Mouse (Mus musculus) left cerebral cortex, adult 8-10 months (tissue): ENCODE measurements at regions not wholly inside any gene's neighbourhood (a gene's known extent, or its start where the extent isn't known, plus 50 kb on each side); places are given as distances from the start of the nearest gene placed in this dataset.

Experiments
- DNase-seq, 2 experiments: peaks; one replicate each; pipeline ENCODE4 v3.0.0; 2022; ENCODE audit warnings: low spot score in 2 of 2

- DNase-seq = no peak
Observed at GRCm38 (mm10) chr4:68179551-68179950, 774.6 kb downstream of the Brinp1 start.

DNA sequence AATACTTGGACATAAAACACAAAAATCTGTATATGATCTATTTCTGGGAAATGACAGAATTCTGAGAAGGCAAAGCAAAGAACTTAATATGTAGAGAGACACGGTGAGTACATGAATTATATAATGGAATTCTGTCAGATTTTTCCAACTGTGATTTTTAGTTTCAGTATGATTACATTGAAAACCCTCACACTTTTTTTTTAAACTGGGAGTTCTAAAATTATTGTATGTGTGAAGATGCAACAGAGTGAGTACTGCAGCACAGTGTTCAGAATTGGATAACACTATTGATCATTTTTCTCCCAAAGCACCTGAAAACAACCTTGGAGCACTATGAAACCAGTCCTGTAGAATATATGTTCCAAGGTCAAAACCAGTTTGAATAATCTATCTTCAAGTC, 797.7 kb downstream of the Brinp1 start:
- DNase-seq = no peak

- no peak for DNase-seq
Observed at GRCm38 (mm10) chr4:68148483-68149069, 805.6 kb downstream of the Brinp1 start.

DNA sequence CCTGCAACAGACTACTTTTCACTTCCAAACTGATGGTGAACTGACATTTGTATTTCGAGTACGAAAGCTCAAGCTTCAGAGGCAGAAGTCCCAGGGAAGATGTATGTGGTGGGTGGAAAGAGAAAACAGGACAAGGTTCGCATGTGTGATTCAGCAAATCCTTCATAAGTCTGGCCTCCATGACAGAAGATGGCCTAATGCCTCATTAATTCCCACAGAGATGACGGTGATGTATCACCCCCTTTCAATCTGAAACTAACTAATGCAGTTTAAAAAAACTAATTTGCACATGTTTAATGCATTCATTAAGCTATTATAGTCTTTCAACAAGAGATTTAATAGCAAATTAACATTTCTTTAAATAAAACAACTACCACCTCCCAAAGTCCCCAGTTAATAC, 826.1 kb downstream of the Brinp1 start:
- DNase-seq = no peak

DNA sequence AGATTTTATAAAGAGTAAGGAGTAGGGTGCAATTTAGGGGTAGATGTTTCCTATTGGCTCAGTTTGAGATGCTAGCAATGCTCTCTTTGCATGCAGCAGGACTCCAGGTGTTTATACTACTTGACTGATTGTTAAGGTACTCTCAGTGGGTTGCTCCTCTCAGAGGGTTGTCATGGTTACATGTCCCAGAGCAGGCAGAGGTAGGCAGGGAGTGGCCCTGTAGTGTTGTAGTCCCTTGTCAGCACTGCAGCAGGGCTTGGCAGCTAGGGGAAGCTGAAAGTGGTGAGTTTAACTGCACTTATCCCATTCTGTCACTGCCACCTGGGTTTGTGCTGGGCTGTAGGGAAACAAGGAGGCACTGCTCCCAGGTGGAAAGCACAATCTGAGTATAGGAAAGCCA, 839.7 kb downstream of the Brinp1 start:
- no peak for DNase-seq

GRCm38 (mm10) chr4:68085255-68085654, 868.9 kb downstream of the Brinp1 start:
- no peak for DNase-seq

DNA sequence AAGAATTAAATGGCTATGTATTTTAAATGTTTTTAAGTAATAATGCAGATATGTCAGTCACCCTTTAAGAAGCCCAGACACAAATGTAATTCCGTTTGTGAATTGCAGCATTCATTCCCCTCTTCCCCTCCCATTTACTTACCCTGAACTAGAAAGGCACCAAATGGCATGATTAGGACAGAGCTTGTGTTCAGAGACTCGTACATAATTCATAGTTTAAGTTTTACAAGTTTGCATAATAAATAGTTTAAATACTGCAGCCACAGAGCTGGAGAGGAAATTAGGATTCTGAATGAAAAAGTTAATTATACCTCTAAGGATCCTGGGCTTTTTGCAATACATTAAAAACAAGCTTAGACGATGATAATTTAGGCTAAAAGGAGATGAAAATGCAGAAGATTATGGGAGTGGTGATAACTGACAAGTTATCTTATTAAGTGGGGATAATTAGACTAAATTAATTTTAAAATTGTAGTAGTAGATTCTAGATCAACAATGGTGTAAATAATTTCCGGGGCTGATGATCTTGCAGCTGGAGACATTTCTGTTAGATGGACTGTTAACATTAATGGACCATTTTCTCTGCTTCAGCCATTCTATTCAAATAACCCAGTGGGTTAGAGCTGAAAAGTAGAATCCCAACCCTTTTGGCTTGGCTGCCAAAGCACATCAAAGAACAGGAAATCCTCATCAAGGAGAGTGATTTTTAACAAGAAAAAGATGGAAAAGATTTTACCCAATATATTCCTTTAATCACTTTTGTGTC, 897.2 kb downstream of the Brinp1 start:
- no peak for DNase-seq

GRCm38 (mm10) chr4:68022891-68023303, 931.3 kb downstream of the Brinp1 start:
- peak; percentile 34 to 47 for DNase-seq

DNA sequence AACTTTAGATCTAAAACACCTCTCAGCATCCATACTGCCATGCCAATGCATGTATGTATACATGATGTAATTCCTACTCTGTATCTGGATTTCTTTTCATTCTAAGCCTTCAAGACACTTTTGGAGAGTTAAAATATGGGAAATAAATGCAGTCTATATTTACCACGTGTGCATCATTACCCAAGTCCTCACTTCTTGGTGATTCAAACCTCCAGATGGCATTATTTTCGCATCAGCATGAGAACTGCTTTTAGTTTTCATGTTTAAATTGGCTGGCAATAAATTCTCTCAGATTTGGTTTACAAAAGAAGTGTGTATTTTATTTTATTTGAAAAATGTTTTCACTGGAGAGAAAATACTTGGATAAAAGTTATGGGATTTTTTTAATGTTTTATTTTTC, 942.8 kb downstream of the Brinp1 start:
- no peak for DNase-seq

DNA sequence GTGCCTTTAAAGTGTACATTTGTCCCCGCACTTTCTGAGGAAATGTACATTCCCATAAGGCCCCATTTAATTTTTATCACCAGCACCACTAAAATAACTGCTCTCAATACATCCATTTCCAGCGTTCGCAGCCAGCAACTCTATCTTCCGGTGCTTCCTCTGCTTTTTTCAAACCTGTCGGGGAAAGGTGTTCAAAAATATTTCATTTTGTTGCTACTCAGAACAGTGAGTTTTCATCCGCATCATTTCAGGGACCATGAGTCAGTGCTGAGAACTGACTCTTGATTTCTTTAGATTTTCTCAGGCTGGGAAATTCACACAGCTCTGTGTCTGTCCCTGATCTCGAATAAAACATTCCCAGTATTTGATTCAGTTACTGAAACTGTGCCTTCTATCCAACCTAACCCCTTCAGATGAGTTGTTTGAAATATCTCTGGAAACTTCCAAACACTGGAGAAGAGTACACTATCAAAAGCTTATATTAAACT, 959.4 kb downstream of the Brinp1 start:
- no peak for DNase-seq

DNA sequence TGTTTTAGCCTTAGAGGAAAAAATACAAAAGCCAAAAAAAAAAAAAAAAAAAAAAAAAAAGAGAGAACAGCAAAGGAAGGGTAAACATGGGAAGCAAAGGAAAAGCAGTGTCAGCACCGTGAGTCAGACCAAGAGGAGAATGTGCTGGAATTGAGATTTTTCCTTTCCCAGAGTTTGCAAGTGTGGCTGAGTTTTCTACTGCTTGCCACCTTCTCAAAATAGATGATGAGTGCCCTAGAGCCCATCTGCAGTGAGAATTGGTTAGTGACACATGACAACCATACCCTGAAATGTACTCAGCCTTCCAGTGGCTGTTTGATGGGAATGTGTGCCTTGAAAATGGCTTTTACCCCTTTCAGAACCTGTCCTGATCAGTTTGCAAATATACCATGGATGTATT, 990.7 kb downstream of the Brinp1 start:
- DNase-seq = no peak

DNA sequence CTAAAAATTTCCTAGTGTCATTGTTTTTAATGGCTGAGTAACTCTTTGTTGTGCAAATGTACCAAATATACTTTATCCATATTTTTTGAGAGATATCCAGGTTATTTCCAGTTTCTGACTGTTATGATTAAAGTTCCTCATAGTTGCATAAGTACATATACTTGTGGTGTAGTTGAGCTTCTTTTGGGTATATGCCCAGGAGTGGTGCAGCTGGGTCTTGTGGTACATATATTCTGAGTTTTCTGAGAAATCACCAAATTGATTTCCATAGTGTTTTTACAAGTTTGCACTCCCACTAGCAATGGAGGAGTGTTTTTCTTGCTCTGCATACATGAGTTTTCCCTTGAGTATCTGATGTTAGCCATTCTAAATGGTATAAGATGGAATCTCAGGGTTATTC, 1006.2 kb downstream of the Brinp1 start:
- DNase-seq = no peak

GRCm38 (mm10) chr4:67932481-67932880, 1021.7 kb downstream of the Brinp1 start:
- peak in 1 of 2 experiments; percentile 16 for DNase-seq

DNA sequence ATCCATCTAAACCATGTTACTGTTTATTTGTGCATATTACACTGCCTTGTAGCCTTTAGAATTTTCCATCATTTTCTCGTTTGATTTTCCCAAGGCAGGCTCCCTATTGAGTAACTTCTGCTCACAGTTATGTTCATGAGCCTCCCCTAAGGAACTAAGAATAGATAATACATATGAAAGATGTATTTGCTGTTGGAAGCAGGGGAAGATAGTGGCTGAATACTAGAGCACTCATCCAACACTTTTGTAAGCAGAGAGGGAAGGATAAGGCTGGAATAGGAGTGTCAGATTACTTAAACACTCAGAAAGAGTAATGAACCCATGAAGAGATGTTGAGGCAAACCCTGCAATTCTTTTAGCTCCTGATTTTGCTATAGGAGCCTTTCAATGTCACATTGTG, 1055.1 kb downstream of the Brinp1 start:
- no peak for DNase-seq

GRCm38 (mm10) chr4:67891946-67892575, 1062.1 kb downstream of the Brinp1 start:
- no peak for DNase-seq

DNA sequence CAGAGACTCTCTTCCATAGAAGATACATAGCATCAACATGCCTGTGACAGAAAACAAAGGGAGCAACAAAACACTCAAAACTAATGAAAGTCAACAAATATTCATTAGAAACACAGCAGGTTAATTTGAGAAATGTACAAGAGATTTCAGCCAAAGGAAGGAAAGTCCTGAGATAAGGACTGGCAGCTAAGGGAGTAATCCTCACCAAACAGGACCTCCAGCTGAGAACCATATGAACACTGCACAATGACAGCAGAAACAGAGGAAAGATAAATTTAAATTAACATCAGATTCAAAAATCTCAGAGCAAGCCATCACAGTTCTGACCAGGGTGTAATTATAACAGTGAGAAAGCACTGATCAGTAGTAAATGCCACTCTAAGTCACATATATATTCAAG, 1060.6 kb downstream of the Tlr4 start:
- no peak for DNase-seq

DNA sequence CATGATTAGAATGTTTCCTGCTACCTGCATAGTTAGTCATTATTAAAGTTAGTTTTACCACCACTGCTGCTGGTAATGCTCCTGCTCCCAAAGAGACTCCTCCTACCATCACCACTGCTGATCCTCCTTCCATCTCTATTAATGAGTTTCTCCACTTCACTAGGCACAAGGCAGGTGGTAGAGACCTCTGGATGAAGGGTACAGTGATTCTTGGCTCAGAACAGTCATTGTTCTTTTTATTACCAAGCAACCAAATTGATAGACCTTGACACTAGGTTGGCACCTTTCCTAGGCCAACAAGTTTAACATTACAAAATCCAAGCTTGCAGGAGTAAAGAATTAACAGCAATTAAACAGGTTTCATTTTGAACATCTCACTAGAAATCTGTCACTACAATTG, 1057.8 kb downstream of the Tlr4 start:
- DNase-seq = no peak

- no peak for DNase-seq
Observed at GRCm38 (mm10) chr4:67862218-67862617, 1034.8 kb downstream of the Tlr4 start.

GRCm38 (mm10) chr4:67861801-67862200, 1034.4 kb downstream of the Tlr4 start:
- no peak for DNase-seq

GRCm38 (mm10) chr4:67853001-67853400, 1025.6 kb downstream of the Tlr4 start:
- DNase-seq = peak in 1 of 2 experiments; percentile 19

DNA sequence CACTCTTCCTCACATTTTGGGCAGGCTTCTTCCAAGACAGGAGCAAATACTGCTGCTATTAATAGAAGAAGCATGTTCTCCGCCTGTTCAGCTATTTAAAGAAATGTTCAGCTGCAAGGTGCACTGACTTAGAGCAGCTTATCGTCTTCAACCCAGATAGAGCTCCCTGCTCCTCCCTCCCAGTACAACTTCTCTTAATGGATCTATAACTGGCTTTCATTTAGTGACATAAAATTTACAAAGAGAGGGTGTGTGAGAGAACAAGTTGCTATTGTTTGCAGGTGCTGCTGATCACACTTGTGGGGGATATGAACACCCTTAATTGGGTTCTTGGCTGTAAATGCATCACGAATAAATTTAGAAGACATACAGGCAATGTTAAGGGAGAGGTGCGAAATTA, 1006.0 kb downstream of the Tlr4 start:
- DNase-seq = peak in 1 of 2 experiments; percentile 25

DNA sequence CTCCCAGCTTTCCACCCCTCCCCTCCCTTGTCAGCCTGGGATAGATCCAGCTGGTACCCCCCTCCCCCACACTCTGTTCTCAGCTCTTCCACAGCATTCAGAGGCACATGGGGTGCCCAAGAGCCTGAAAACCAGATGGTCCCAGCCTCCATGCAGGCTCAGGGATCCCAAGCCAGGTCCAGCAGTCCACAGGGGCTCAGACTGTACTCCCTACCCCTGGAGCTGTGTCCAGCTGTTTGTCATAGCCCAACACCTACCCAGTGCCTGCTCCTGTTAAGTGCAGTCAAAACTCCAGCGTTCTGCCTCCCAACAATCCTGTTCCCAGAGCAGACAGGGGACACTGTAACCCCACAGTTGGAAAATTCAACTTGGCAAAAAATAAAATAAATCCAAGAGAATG, 998.1 kb downstream of the Tlr4 start:
- no peak for DNase-seq

GRCm38 (mm10) chr4:67796050-67796449, 968.7 kb downstream of the Tlr4 start:
- DNase-seq = no peak
